Mouse (Mus musculus) layer of hippocampus, adult 11-12 months (tissue): ENCODE results near the gene Car4.

Source experiments
- DNase-seq: peaks from one replicate; pipeline ENCODE4 v3.0.0; 2022; ENCODE audit warnings: low spot score

The Car4 gene

DNA sequence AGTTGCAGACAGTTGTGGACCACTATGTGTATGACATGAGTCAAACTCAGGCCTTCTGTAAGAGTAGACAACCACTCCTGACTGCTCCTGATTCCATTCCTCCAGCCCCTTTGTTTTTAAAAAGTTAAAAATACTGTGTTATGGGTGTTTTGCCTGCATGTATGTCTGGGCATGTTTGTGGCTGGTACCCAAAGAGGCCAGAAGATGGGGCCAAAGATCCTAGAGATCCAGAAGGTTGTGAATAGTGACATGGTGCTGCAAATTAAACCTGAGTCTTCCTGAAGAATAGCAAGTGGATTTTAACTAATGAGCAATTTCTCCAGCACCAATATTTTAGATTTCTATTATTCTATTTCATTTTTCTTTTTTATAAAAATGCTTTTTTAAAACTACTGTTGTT, 55.5 kb downstream of the Car4 start:
- DNase-seq, result no peak
